Mouse (Mus musculus) layer of hippocampus, postnatal 14 days (tissue): ENCODE data around the gene Gm10310. TPM values are rescaled to one million over a fixed set of nuclear protein-coding genes. Genes with fewer than 3 reads are reported as not detected.
"Not testable (repeated sequence)": the region's sequence is repeated elsewhere in the genome, so short reads cannot be mapped to it uniquely, and the experiment has no call there.

Experiments used
- DNase-seq, 2 experiments: peaks; one replicate each; pipeline ENCODE4 v3.0.0; 2021 to 2022; ENCODE audit warnings: low spot score in 2 of 2, mixed read lengths in 1 of 2
- long read RNA-seq, 2 experiments: library from polyadenylated mRNA; stranded (forward); transcript quantifications; one replicate each; pipeline ENCODE4 v2.0.0; 2021
- total RNA-seq, 2 experiments: library from RNA; stranded (reverse); gene quantifications; 2 replicates each; pipeline ENCODE4 v1.2.3; 2021

Gm10310 gene
- total RNA-seq, result not detected
- long read RNA-seq, experiment 1, result 0 reads
- long read RNA-seq, experiment 2, result 0 reads

- DNase-seq, result not testable (repeated sequence)
These were observed at the start of gene Gm10310 for GRCm38 (mm10) chr10:129984962-129985361. Gene Gm10310 (minus strand): TSS chr10:129985062.

- DNase-seq, result no peak
These were observed 45.2 kb upstream of the Gm10310 start, which contains the start of gene Olfr821 for GRCm38 (mm10) chr10:130030048-130030447. Gene Olfr821 (plus strand): TSS chr10:130030348.

- no peak for DNase-seq
These were observed 27.5 kb upstream of the Gm10310 start, which contains the start of gene Olfr820 for GRCm38 (mm10) chr10:130012321-130012720. Gene Olfr820 (plus strand): TSS chr10:130012621.

GRCm38 (mm10) chr10:130005366-130005765, 20.5 kb upstream of the Gm10310 start:
- not testable (repeated sequence) for DNase-seq

- not testable (repeated sequence) for DNase-seq
These were observed 19.2 kb upstream of the Gm10310 start for GRCm38 (mm10) chr10:130004104-130004503.

- not testable (repeated sequence) for DNase-seq
These were observed 3.0 kb downstream of the Gm10310 start for GRCm38 (mm10) chr10:129981867-129982266.

- not testable (repeated sequence) for DNase-seq
These were observed 8.8 kb downstream of the Gm10310 start, which contains the start of gene Olfr247 for GRCm38 (mm10) chr10:129976040-129976439. Gene Olfr247 (minus strand): TSS chr10:129976140.

- DNase-seq, result not testable (repeated sequence)
These were observed 11.9 kb downstream of the Gm10310 start for GRCm38 (mm10) chr10:129972994-129973393.

- not testable (repeated sequence) for DNase-seq
These were observed 17.7 kb downstream of the Gm10310 start, which contains the start of gene Olfr819 for GRCm38 (mm10) chr10:129967166-129967565. Gene Olfr819 (minus strand): TSS chr10:129967266.

GRCm38 (mm10) chr10:129966232-129966631, 18.6 kb downstream of the Gm10310 start:
- not testable (repeated sequence) for DNase-seq

- DNase-seq, result no peak
These were observed 35.9 kb downstream of the Gm10310 start, which contains the start of gene Olfr818 for GRCm38 (mm10) chr10:129949000-129949399. Gene Olfr818 (minus strand): TSS chr10:129949100.

Other genes starting within 250 kb of the Gm10310 start
- not detected for gene Olfr806, start 243.1 kb downstream of the Gm10310 start, total RNA-seq
- not detected for gene Olfr807, start 227.3 kb downstream of the Gm10310 start, total RNA-seq
- gene Olfr808, start 219.6 kb downstream of the Gm10310 start, total RNA-seq, result not detected
- not detected for gene Olfr809, start 210.4 kb downstream of the Gm10310 start, total RNA-seq
- gene Olfr810, start 190.1 kb downstream of the Gm10310 start, total RNA-seq, result not detected
- not detected for gene Olfr811, start 180.7 kb downstream of the Gm10310 start, total RNA-seq
- gene Olfr812, start 139.0 kb downstream of the Gm10310 start, total RNA-seq, result not detected
- gene Olfr813, start 129.7 kb downstream of the Gm10310 start, total RNA-seq, result not detected
- not detected for gene Olfr814, start 105.2 kb downstream of the Gm10310 start, total RNA-seq
- gene Olfr815, start 79.2 kb downstream of the Gm10310 start, total RNA-seq, result not detected
- gene Olfr816, start 69.5 kb downstream of the Gm10310 start, total RNA-seq, result not detected
- gene Olfr818, start 36.0 kb downstream of the Gm10310 start, total RNA-seq, result not detected
- not detected for gene Olfr819, start 17.8 kb downstream of the Gm10310 start, total RNA-seq
- gene Olfr247, start 8.9 kb downstream of the Gm10310 start, total RNA-seq, result not detected
- not detected for gene Olfr820, start 27.6 kb upstream of the Gm10310 start, total RNA-seq
- not detected for gene Olfr821, start 45.3 kb upstream of the Gm10310 start, total RNA-seq
- gene Olfr822, start 86.1 kb upstream of the Gm10310 start, total RNA-seq, result not detected
- not detected for gene Olfr823, start 130.3 kb upstream of the Gm10310 start, total RNA-seq
- not detected for gene Olfr824, start 144.9 kb upstream of the Gm10310 start, total RNA-seq
- gene Olfr825, start 181.7 kb upstream of the Gm10310 start, total RNA-seq, result not detected
- not detected for gene Olfr826, start 199.1 kb upstream of the Gm10310 start, total RNA-seq
- gene Olfr827, start 229.3 kb upstream of the Gm10310 start, total RNA-seq, result not detected